Mouse (Mus musculus): ENCODE data around the gene Vmn2r40.
"Not testable (repeated sequence)": the region's sequence is repeated elsewhere in the genome, so short reads cannot be mapped to it uniquely, and the experiment has no call there.

Vmn2r40 gene

GRCm38 (mm10) chr7:8931335-8931734 lies at the start of gene Vmn2r40:
Gene Vmn2r40 (minus strand): TSS chr7:8931435.
- in situ Hi-C loops (cut with MboI, MseI): not testable (repeated sequence)
